Mouse (Mus musculus) cerebellum, adult 2 months (tissue): Measurements from ENCODE around the gene Gna13.

Source experiments
- CTCF ChIP-seq: fragments of 200-500 bp; IDR thresholded peaks from 2 replicates; pipeline ENCODE4 v1.5.1; 2011; ENCODE audit warnings: low read depth, mild to moderate bottlenecking, control low read depth, low read length, moderate library complexity, borderline replicate concordance; ENCODE audit not compliant: insufficient read depth
- POLR2A ChIP-seq: fragments of 200-500 bp; IDR thresholded peaks from 2 replicates; pipeline ENCODE4 v1.6.1; 2011; ENCODE audit warnings: low read length, control low read depth, borderline replicate concordance; ENCODE audit not compliant: insufficient read depth

DNA sequence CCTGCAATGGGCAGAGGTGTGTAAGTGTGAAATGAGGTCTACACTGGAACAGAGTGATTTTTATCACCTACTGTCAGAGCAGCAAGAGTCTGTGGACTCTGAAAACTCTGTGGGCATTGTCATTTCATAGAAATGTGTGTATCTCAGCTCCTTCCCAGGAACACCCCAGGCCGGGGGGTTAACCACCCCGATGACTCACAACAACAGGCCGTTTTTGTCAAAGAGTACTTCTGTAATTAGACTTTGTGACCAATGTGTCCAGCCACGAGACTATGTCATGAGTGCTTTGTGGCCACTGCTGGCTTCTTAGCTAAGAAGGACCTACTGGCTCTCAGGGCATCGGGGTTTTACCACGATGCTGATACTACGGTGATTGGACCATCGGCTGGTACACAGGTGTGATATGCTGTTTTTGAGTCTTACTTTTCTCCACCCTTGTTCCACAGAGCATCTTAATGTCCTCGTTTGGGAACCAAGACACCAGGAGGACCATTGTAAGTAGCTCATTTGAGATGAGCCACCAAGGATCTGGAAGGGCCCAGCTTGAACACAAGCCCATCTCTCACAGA, 54.9 kb downstream of the Gna13 start:
- TF ChIP-seq CTCF, result no peak
- TF ChIP-seq POLR2A, result no peak
